Mouse (Mus musculus): Measurements from ENCODE around the gene Glipr1l3. TPM values are rescaled to one million over a fixed set of nuclear protein-coding genes. Genes with fewer than 3 reads are reported as not detected.
"Not testable (repeated sequence)": the region's sequence is repeated elsewhere in the genome, so short reads cannot be mapped to it uniquely, and the experiment has no call there.

The Glipr1l3 gene
- 0.45 and 0.86 TPM in 2 replicates for polyA plus RNA-seq (2015; fragmentation: Nextera tagmentation; extraction: Ambion mirVana)

DNA sequence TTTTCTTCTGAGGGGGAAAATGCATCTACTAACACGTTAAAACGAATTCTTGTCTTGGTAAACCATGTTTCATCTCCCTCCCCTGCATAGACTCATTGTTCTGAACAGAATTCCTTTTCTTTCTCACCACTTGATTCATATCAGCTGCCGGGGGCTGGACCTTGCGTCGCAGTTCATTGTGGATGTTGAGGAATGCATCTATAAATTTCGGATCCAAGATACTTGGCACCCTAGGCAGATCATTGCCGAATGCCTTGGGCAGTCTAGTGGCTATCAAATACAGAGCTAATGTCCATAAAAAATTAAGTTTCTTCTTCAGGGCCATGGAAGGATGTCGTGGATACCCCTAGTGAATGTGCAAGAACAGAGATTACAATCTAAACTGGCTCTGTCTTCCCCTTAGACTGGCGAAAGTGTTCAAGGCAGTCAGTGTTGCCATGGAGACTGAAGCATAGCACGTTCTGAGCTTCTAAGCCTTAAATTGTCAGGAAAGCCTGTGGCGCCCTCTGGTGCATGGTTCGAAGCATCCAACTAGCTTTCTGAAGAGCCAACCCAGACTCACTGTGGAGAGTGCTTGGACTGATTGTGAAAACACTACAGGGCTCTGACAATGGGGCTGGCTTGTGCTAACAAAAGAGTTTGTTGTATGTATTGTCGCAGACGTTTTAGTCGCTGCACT lies at the start of gene Glipr1l3:
Gene Glipr1l3, minus strand, starts transcription at position 446 of the 679 bp plus-strand sequence.
- peak within 1 kb of the TSS; percentile 77 for H3K27ac ChIP-seq
- H3K4me1 ChIP-seq; H3K27me3 ChIP-seq (replicated peaks); H3K9me3 ChIP-seq; H3K36me3 ChIP-seq (replicated peaks): not testable (repeated sequence)
- 0 out of 2 replicates have a peak within 1 kb of the TSS, but pooled peaks have one; percentile 27 for H3K9ac ChIP-seq
- WGBS: 7% methylated on average over 15 of the region's 15 CpGs
- peak within 1 kb of the TSS; percentile 46 for H3K4me2 ChIP-seq
- peak within 1 kb of the TSS; percentile 22 for H3K4me3 ChIP-seq
- ATAC-seq (replicated peaks): peak; percentile 98

DNA sequence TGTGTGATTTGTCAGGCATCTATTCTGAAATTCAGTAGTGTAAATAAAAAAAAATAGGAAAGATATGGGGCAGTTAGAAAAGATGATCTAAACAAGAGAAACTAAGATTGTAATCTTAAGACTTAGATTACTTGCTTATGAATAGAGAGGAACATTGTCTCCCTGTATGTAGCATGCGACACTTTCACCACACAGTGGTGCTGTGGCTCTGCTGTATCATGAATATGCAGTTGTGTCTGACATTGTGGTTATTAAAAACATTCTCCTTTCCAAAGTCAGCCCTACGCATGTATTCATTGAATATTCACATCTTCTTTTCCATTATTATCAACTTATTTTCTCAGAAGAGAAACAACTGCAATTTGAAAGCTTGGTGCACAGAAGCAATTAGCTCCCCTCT lies 43.3 kb upstream of the Glipr1l3 start:
- ATAC-seq (replicated peaks): peak; percentile 94
- WGBS: 24% methylated on average over 2 of the region's 2 CpGs

DNA sequence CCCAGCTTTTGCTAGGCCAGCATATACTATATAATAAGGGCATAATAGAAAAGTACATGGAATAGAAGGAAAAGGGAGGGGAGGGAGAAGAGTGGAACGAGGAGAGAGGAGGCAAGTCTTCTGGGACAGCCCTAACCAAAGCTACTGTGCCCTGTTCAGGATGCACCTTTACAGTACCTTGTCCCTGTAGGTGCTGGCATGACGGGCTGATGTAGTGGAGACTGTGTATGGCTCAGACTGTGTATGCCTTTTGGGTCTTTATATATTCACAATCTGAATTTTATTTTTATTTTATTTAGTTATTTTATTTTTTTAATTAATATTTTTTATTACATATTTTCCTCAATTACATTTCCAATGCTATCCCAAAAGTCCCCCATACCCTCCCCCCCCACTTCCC lies 33.8 kb upstream of the Glipr1l3 start:
- not testable (repeated sequence) for H3K4me1 ChIP-seq; H3K4me2 ChIP-seq; H3K36me3 ChIP-seq (replicated peaks); H3K9ac ChIP-seq; H3K27me3 ChIP-seq (replicated peaks); H3K9me3 ChIP-seq; H3K4me3 ChIP-seq; ATAC-seq (replicated peaks); H3K27ac ChIP-seq
- WGBS: 77% methylated on average over 2 of the region's 2 CpGs

More for the DNA sequence above, 43.3 kb upstream of the Glipr1l3 start:
- Histone ChIP-seq H3K27me3 (replicated peaks) (no peaks in the 10 kb centered on the region), H3K4me1 (no peaks in the 10 kb centered on the region), H3K9ac (no peak overlapping the region), H3K4me3 (no peak overlapping the region), H3K9me3 (no peaks in the 10 kb centered on the region), H3K27ac (no peak overlapping the region), H3K36me3 (replicated peaks) (no peaks in the 10 kb centered on the region), H3K4me2 (no peak overlapping the region)

DNA sequence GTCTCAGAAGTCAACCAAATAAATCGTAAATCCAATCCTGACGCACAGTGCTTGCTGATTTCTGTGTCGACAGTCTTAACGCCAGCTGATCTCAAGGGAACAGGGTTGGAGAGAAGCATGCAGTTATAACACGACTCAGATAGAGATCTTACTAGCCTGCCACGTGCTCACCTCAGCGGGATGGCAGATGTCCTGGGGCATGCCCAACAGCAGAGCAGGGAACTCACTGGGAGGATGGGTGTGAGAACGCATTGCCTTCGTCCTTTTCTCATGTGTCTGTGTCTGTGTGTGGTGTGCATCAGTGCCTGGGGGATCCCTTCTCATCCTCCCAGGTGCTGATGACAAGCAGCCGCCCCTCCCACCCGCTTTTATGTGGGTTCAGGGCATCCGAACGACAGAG lies 16.9 kb upstream of the Glipr1l3 start:
- not testable (repeated sequence) for H3K4me3 ChIP-seq; H3K4me1 ChIP-seq; H3K36me3 ChIP-seq (replicated peaks); H3K9ac ChIP-seq; H3K27ac ChIP-seq; H3K27me3 ChIP-seq (replicated peaks); H3K9me3 ChIP-seq
- ATAC-seq (replicated peaks): peak; percentile 82
- 22% methylated on average over 13 of the region's 13 CpGs for WGBS
- H3K4me2 ChIP-seq: peak overlapping the region; percentile 35

DNA sequence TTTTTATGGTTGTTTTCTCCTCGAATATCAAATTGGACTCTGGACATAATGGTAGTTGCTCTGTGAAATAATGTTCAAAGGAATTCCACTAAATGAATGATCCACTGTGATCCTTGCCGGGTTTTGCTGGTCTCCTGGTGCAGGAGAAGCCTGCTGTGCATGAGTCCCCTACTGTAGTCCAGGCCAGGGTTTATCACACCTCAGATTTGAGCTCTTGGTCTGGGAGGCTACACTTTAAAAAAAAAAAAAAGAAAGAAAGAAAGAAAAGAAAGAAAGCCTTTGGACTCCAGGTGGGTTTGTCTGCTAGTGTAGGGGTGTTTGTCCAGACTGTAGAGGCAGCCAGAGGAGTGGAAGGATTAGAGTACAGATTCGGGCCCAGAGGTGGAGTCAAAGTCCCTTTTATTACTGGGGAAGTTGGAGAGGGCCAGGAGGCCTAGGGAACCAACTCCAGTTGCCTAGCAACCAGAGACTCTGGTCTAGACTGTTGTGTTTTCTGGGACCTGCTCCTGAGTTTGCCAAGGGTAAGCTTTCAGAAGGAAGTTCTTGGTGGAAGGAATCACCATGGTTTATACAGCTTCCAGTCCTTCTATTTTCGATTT lies 3.1 kb upstream of the Glipr1l3 start, which contains the start of gene Caps2:
Gene Caps2, plus strand, starts transcription at position 454 of the 599 bp plus-strand sequence.
- Histone ChIP-seq H3K9me3 (no peaks in the 10 kb centered on the region), H3K27ac (no peak within 1 kb of the TSS), H3K4me2 (no peak within 1 kb of the TSS), H3K36me3 (replicated peaks) (no peaks in the 10 kb centered on the region), H3K4me1 (peaks cover 3% of the 10 kb centered on the region; the same call in 1 of the 2 replicates), H3K27me3 (replicated peaks) (no peaks in the 10 kb centered on the region), H3K9ac (no peak within 1 kb of the TSS), H3K4me3 (no peak within 1 kb of the TSS)
- ATAC-seq (replicated peaks): peak; percentile 51
- WGBS: 29% methylated on average over 4 of the region's 4 CpGs

DNA sequence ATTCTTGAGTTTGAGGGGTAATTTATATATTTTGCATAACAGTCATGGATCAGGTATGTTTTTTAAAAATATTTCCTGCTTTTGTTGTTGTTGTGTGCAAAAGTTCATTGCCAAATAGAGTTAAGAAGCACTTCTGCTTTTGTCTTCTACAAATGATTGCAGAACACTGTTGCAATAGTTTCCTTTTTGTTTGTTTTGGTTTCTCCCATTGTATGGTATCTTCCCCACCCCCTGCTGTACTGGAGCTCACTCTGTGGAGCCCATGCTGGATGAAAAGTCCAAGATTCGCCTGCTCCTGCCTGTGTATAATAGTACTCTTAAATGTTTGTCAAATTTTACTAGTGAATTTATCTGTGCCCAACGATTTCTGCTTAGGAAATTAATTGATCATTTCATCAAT lies 20.3 kb downstream of the Glipr1l3 start:
- 54% methylated on average over 2 of the region's 2 CpGs for WGBS
- Histone ChIP-seq H3K4me3 (no peak overlapping the region), H3K27me3 (replicated peaks) (no peaks in the 10 kb centered on the region), H3K4me2 (no peak overlapping the region), H3K9me3 (no peaks in the 10 kb centered on the region), H3K36me3 (replicated peaks) (no peaks in the 10 kb centered on the region), H3K27ac (no peak overlapping the region), H3K4me1 (no peaks in the 10 kb centered on the region), H3K9ac (no peak overlapping the region)
- ATAC-seq (replicated peaks): no peak

DNA sequence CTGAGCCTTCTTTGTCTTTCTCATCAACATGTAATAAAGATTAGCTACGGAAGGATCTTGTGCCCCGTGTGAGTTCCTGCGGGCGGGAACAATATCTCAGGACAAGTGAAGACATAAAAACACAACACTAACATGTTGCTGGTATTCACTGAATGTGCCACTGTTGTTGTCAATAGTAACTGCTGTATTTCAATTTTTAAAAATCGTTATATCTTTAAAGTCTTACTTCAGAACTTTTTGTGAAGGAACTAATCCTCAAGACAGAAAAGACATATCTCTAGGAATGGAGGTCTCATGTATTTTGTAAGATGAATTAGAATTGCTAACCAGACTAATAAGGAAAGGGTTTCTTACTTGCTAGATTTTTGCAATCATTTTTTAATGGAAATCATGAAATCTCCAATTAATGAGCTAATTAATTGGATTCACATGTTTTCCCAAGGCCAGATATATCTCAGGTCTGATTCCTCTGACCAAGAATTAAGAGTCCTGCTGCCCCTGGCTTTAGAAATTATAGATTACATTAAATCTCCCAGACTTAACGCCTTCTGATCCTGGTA lies 21.2 kb downstream of the Glipr1l3 start:
- H3K9ac ChIP-seq: peak overlapping the region; percentile 29; the same call in 1 of the 2 replicates
- WGBS: 25% methylated on average over 6 of the region's 6 CpGs
- H3K36me3 ChIP-seq (replicated peaks): no peaks in the 10 kb centered on the region
- no peaks in the 10 kb centered on the region for H3K27me3 ChIP-seq (replicated peaks)
- no peaks in the 10 kb centered on the region for H3K4me1 ChIP-seq
- peak overlapping the region; percentile 34 for H3K4me3 ChIP-seq
- no peaks in the 10 kb centered on the region for H3K9me3 ChIP-seq
- ATAC-seq (replicated peaks): peak; percentile 61
- peak overlapping the region; percentile 49 for H3K4me2 ChIP-seq
- H3K27ac ChIP-seq: peak overlapping the region; percentile 70

DNA sequence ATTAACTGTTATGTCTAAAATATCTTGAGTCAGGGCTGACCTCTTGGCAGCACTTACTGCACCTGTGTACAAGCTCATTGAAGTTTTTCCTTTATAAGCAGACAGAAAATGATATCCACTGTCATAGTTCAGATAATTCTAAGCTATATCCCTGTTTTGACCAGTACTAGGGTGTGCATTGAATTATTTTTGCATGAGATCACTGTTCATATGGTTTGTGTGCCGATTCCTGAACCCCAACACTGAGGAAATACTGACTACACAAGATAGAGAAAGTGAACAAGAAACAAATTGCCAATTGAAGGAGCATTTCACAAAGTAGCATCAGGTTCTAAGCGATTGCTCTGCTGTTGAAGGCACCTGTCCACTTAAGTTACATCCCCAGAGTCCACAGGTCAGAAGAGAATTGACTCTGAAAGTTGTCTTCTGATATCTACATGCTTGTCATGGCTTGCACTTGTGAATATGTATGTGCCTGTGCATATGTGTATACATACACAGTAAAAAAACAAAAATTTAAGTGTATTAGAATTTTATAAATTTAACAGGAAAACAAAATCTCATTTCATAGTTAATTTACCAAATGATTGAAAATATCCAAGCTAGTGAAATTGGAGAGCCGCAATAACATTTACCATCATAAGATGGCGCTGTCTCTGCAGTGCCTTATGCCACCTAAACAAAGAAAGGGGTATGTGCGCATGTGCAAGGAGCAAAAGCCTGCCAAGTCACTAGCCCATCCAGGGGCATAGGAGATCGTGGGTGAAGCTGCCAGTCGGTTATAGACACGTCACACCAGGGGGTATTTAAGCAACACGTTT lies 21.9 kb downstream of the Glipr1l3 start:
- Histone ChIP-seq H3K27ac (peak overlapping the region; percentile 70), H3K4me3 (peak overlapping the region; percentile 34), H3K9me3 (no peaks in the 10 kb centered on the region), H3K27me3 (replicated peaks) (no peaks in the 10 kb centered on the region), H3K4me1 (no peaks in the 10 kb centered on the region), H3K9ac (peak overlapping the region; percentile 29; the same call in 1 of the 2 replicates), H3K4me2 (peak overlapping the region; percentile 49), H3K36me3 (replicated peaks) (no peaks in the 10 kb centered on the region)
- 16% methylated on average over 9 of the region's 9 CpGs for WGBS
- ATAC-seq (replicated peaks): peak; percentile 96

DNA sequence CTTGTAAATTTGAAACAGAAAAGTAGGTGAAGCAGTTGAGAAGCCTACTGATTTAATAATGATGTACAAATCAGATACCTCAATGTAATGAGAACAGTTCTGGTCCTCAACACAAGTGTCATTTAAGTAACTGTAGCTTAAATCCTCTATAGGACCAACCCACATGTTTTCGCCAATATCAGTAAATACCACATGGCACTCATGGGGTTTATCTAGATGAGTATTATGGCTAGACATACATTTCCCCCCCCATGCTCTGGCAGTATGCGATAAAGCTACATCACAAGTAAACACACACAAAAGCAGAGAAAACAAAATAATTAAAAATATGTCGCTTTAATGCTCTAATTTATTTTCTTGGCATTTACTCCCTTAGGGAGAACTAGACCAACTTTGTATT lies 27.9 kb downstream of the Glipr1l3 start:
- no peaks in the 10 kb centered on the region for H3K4me1 ChIP-seq
- H3K9me3 ChIP-seq: no peaks in the 10 kb centered on the region
- no peak overlapping the region for H3K4me3 ChIP-seq
- H3K9ac ChIP-seq: no peak overlapping the region
- no peaks in the 10 kb centered on the region for H3K27me3 ChIP-seq (replicated peaks)
- H3K36me3 ChIP-seq (replicated peaks): no peaks in the 10 kb centered on the region
- no peak overlapping the region for H3K27ac ChIP-seq
- WGBS: 97% methylated on average over 3 of the region's 3 CpGs
- ATAC-seq (replicated peaks): no peak
- H3K4me2 ChIP-seq: no peak overlapping the region

DNA sequence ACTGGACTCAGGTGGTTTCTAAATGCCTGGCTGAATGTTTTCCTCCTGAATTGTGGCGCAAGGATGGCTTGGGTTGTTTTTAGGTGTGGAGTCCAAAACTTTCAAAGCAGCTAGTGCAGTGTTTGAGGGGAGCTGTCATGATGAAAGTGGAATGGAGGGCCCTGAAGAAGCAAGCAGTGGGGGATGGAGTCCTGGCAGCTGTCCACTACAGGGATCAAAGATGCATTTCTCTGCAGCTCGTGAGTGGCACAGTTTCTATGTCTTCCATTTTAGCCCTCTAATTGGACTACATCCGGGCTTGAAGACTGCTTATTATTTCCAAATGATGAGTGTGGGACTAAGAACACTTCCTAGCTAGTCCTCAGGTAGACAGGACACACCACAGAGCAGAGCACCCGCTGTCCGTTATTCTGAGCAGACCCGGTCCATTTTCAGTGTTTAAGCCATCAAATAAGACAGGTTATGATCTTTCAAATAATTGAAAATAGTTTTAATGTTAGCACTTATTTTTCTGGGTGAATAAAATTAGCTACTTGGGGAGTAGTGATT lies 32.4 kb downstream of the Glipr1l3 start:
- not testable (repeated sequence) for H3K4me1 ChIP-seq; H3K9ac ChIP-seq; H3K9me3 ChIP-seq; H3K4me3 ChIP-seq; H3K4me2 ChIP-seq; H3K27ac ChIP-seq; H3K27me3 ChIP-seq (replicated peaks); H3K36me3 ChIP-seq (replicated peaks)
- ATAC-seq (replicated peaks): peak; percentile 56; the same call in 1 of the 2 replicates
- 77% methylated on average over 6 of the region's 6 CpGs for WGBS

DNA sequence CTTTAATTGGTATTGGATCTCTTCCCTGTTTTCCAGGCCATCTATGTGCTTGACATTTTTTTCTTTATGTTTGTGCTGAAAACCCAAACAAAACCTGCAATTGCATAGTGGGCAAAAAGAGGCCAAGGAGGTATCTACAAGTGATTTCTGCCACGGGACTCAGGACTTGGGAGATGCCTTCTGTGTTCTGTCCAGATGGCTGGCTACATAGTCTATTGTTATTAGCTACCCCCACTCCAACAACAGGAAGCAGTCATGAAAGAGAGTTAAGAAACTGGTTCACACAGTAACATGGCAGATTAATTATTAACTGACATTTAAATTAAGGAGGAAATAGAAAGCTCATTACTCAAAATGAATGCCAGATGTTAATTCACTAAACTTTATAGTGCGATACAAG lies 35.0 kb downstream of the Glipr1l3 start:
- not testable (repeated sequence) for H3K36me3 ChIP-seq (replicated peaks); H3K4me3 ChIP-seq; H3K27me3 ChIP-seq (replicated peaks); H3K27ac ChIP-seq; H3K9me3 ChIP-seq; H3K9ac ChIP-seq; H3K4me2 ChIP-seq; H3K4me1 ChIP-seq; ATAC-seq (replicated peaks)
- WGBS: 59% methylated on average over 2 of the region's 2 CpGs

DNA sequence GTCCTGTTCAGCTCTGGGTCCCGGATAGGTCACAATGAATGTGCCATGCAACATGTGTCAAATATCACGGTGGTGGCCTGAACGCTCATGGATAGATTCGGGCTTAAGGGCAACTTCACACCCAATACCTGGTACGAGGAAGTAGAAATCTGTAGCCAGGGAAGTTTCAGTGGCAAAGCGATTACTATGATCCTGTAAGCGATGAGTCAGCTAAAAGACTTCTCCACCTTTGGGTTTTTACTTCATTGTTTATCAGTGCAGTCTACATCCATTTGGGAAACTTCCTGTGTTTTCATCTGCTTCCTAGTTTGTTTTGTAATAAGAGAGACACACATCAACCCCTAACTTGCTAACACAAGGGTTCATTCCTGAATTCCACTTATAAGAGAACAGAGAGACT lies 49.7 kb downstream of the Glipr1l3 start:
- WGBS: 93% methylated on average over 7 of the region's 7 CpGs
- H3K27ac ChIP-seq: no peak overlapping the region

More for the DNA sequence above, 49.7 kb downstream of the Glipr1l3 start:
- no peak for ATAC-seq (replicated peaks)
- Histone ChIP-seq H3K27me3 (replicated peaks) (no peaks in the 10 kb centered on the region), H3K36me3 (replicated peaks) (no peaks in the 10 kb centered on the region), H3K4me3 (no peak overlapping the region), H3K9ac (no peak overlapping the region), H3K4me2 (no peak overlapping the region), H3K4me1 (no peaks in the 10 kb centered on the region), H3K9me3 (no peaks in the 10 kb centered on the region)
